Mouse (Mus musculus) heart, embryonic 11.5 days (tissue): ENCODE measurements around the gene Trappc3. TPM values are rescaled to one million over a fixed set of nuclear protein-coding genes. Genes with fewer than 3 reads are reported as not detected.

Source experiments
- ATAC-seq: fragments of 200-750 bp; cut with Nextera tagmentation; replicated peaks from 2 replicates; pipeline ENCODE4 v1.8.0; 2017; ENCODE audit warnings: moderate library complexity; ENCODE audit not compliant: insufficient number of reproducible peaks, low FRiP score, low TSS enrichment
- H3K27ac ChIP-seq: fragments of 300-500 bp; sonication (generic); 2 replicates; pipeline ENCODE4 v1.5.1; 2014; ENCODE audit warnings: mild to moderate bottlenecking, low read depth, low read length
- H3K27me3 ChIP-seq: fragments of 300-500 bp; sonication (generic); 2 replicates; pipeline ENCODE4 v1.6.1; 2014; ENCODE audit warnings: mild to moderate bottlenecking, low read length, mixed read lengths; ENCODE audit not compliant: control insufficient read depth, insufficient read depth
- H3K36me3 ChIP-seq: fragments of 300-500 bp; sonication (generic); 2 replicates; pipeline ENCODE4 v1.6.1; 2014; ENCODE audit warnings: mild to moderate bottlenecking, low read length, moderate library complexity, mixed read lengths; ENCODE audit not compliant: control insufficient read depth, insufficient read depth
- H3K4me1 ChIP-seq: fragments of 300-500 bp; sonication (generic); 2 replicates; pipeline ENCODE4 v1.6.1; 2014; ENCODE audit warnings: low read length; ENCODE audit not compliant: control insufficient read depth, insufficient read depth
- H3K4me2 ChIP-seq: fragments of 300-500 bp; sonication (generic); 2 replicates; pipeline ENCODE4 v1.6.1; 2014; ENCODE audit warnings: mild to moderate bottlenecking, moderate library complexity
- H3K4me3 ChIP-seq: fragments of 300-500 bp; sonication (generic); 2 replicates; pipeline ENCODE4 v1.5.1; 2014; ENCODE audit warnings: low read depth, low read length
- H3K9ac ChIP-seq: fragments of 300-500 bp; sonication (generic); 2 replicates; pipeline ENCODE4 v1.6.1; 2014; ENCODE audit warnings: mild to moderate bottlenecking, low read depth, low read length, moderate library complexity
- H3K9me3 ChIP-seq: fragments of 300-500 bp; sonication (generic); replicated peaks from 2 replicates; pipeline ENCODE4 v1.6.1; 2016; ENCODE audit warnings: low read length; ENCODE audit not compliant: control insufficient read depth
- WGBS: fragments of 180-500 bp; shearing (Covaris S2); extraction: QIAGEN DNeasy Blood & Tissue Kit; methylation state at CpG from one replicate; pipeline ENCODE4 v1.1.7; 2014; ENCODE audit not compliant: insufficient replicate concordance; 5-methylcytosine and 5-hydroxymethylcytosine counted together
- polyA plus RNA-seq: library from polyadenylated mRNA; unstranded; fragments of >200 nt; fragmentation: Nextera tagmentation; extraction: Ambion mirVana; gene quantifications from 2 replicates; pipeline ENCODE4 v1.2.1, GENCODE M21; 2014

Trappc3 gene
- polyA plus RNA-seq, 1 experiment from 2014 or later: 11.0 TPM

GRCm38 (mm10) chr4:126254315-126255112 lies 7.6 kb upstream of the Trappc3 start:
- H3K4me3 ChIP-seq: peak overlapping the region; percentile 99
- no peaks in the 10 kb centered on the region for H3K27me3 ChIP-seq
- no peaks in the 10 kb centered on the region for H3K9me3 ChIP-seq
- H3K36me3 ChIP-seq: no peaks in the 10 kb centered on the region
- ATAC-seq: no peak
- peak overlapping the region; percentile 98 for H3K9ac ChIP-seq
- peak overlapping the region; percentile 97 for H3K27ac ChIP-seq
- WGBS: 16% methylated on average over 9 of the region's 9 CpGs
- peak overlapping the region; percentile 98 for H3K4me2 ChIP-seq
- H3K4me1 ChIP-seq: peaks cover 71% of the 10 kb centered on the region

GRCm38 (mm10) chr4:126255113-126256001 lies 6.8 kb upstream of the Trappc3 start:
- Histone ChIP-seq H3K36me3 (no peaks in the 10 kb centered on the region), H3K4me2 (peak overlapping the region; percentile 98), H3K9me3 (no peaks in the 10 kb centered on the region), H3K4me3 (peak overlapping the region; percentile 99), H3K4me1 (peaks cover 71% of the 10 kb centered on the region), H3K9ac (peak overlapping the region; percentile 98), H3K27ac (peak overlapping the region; percentile 97), H3K27me3 (no peaks in the 10 kb centered on the region)
- under 1% methylated on average over 49 of the region's 50 CpGs for WGBS
- no peak for ATAC-seq

DNA sequence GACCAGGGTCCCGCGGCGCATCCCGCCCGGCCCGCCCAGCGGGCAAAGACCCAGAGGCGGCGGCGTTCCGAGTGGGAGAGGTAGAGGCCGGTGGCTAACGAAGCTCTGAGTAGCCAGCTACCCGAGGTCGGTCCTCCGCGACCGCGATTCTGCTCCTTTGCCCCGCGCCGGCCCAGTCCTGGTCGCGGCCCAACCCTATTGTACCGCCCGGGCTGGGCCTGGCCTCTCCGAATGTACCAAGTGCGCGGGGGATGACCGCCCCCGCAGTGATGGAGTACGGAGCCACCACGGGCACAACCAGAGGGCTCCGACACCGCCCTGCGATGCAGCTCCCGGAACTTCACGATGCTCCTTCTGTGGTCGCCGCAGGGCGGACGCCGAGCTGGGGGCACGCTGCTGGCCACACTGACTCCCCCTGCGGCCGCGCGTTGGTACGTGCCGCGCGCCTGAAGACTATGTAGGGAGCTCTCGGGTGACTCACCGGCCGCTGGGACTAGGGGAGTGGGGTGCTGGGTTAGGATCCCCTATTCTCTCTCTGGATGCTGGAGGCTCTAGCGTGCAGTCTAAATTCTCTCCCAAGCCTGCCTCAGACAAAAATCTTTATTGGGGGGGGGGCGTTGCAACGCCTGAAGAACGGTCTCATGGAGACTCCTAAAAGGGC lies 5.9 kb upstream of the Trappc3 start, which contains the start of gene Map7d1:
TSS of gene Map7d1 (minus strand) at position 213 of the 661 bp plus-strand sequence.
- H3K27me3 ChIP-seq: no peaks in the 10 kb centered on the region
- H3K9ac ChIP-seq: peak within 1 kb of the TSS; percentile 98
- H3K4me2 ChIP-seq: peak within 1 kb of the TSS; percentile 98
- H3K36me3 ChIP-seq: no peaks in the 10 kb centered on the region
- H3K4me3 ChIP-seq: peak within 1 kb of the TSS; percentile 99
- WGBS: under 1% methylated on average over 55 of the region's 59 CpGs
- H3K9me3 ChIP-seq: no peaks in the 10 kb centered on the region
- peak; percentile 79 for ATAC-seq
- H3K4me1 ChIP-seq: peaks cover 71% of the 10 kb centered on the region
- peak within 1 kb of the TSS; percentile 97 for H3K27ac ChIP-seq

DNA sequence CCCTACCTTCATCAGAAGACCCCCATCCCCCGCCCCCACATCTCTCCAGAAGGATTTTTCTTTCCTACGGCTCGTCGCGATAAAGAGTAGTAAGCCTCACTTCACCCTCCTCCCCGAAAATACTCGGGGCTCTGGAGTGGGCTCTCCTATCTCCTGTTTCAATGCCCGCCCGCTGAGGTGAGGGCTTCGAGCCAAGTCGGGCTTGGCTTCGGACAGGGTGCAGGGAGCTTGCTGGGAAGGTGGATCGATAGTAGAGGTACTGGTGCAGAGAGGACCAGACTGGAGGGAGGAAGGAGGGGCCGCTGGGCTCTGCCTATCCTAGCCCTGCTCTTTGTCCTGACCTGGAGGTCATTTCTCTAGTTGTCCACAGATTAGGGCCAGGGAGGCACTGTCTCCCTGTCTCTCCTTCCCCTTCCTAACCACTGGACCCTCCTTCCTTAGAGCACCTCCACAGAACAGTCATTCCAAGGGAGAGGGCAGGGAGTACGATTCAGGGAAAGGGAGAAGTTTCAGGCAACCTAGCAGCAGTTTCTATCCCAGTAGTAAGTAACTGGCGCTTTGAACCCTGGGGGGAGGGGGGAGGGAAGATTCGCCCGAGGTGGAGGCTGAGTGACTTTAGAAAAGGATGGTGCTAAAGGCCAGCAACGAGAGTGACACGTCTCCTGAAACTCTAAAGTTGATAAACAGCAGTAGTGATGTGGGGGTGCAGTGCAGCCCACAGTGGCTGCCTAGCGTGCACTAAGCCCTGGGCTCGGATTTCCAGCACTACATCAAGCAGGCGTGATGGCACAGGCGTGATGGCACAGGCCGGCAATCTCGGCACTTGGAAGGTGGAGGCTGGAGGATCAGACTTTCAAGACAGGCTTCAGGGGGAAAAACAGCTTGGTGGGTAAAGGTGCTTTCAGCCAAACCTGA lies 4.9 kb upstream of the Trappc3 start:
- H3K27me3 ChIP-seq: no peaks in the 10 kb centered on the region
- H3K4me3 ChIP-seq: peak overlapping the region; percentile 99
- H3K36me3 ChIP-seq: no peaks in the 10 kb centered on the region
- peak overlapping the region; percentile 98 for H3K9ac ChIP-seq
- peaks cover 67% of the 10 kb centered on the region for H3K4me1 ChIP-seq
- H3K27ac ChIP-seq: peak overlapping the region; percentile 97
- no peak for ATAC-seq
- H3K9me3 ChIP-seq: no peaks in the 10 kb centered on the region
- H3K4me2 ChIP-seq: peak overlapping the region; percentile 98
- 3% methylated on average over 26 of the region's 26 CpGs for WGBS

- H3K4me1 ChIP-seq: peaks cover 57% of the 10 kb centered on the region
- H3K9ac ChIP-seq: no peak overlapping the region
- H3K27ac ChIP-seq: peak overlapping the region; percentile 89
- H3K27me3 ChIP-seq: no peaks in the 10 kb centered on the region
- H3K4me2 ChIP-seq: peak overlapping the region; percentile 56
- ATAC-seq: no peak
- no peaks in the 10 kb centered on the region for H3K9me3 ChIP-seq
- H3K4me3 ChIP-seq: no peak overlapping the region
- WGBS: 23% methylated on average over 3 of the region's 3 CpGs
- H3K36me3 ChIP-seq: no peaks in the 10 kb centered on the region
Observed at GRCm38 (mm10) chr4:126259063-126259462, 3.1 kb upstream of the Trappc3 start.

GRCm38 (mm10) chr4:126259523-126260160 lies 2.5 kb upstream of the Trappc3 start:
- H3K36me3 ChIP-seq: no peaks in the 10 kb centered on the region
- H3K4me3 ChIP-seq: peak overlapping the region; percentile 21; the same call in 1 of the 2 replicates
- H3K9ac ChIP-seq: peak overlapping the region; percentile 62
- peaks cover 52% of the 10 kb centered on the region for H3K4me1 ChIP-seq
- no peaks in the 10 kb centered on the region for H3K9me3 ChIP-seq
- WGBS: under 1% methylated on average over 15 of the region's 15 CpGs
- ATAC-seq: peak; percentile 13; the same call in 1 of the 2 replicates
- peak overlapping the region; percentile 89 for H3K27ac ChIP-seq
- no peaks in the 10 kb centered on the region for H3K27me3 ChIP-seq
- H3K4me2 ChIP-seq: peak overlapping the region; percentile 56

GRCm38 (mm10) chr4:126260520-126261201 lies 1.5 kb upstream of the Trappc3 start:
- ATAC-seq: peak; percentile 69
- Histone ChIP-seq H3K9ac (peak overlapping the region; percentile 62), H3K4me2 (peak overlapping the region; percentile 56), H3K9me3 (no peaks in the 10 kb centered on the region), H3K27me3 (no peaks in the 10 kb centered on the region), H3K36me3 (no peaks in the 10 kb centered on the region), H3K4me1 (peaks cover 50% of the 10 kb centered on the region), H3K27ac (peak overlapping the region; percentile 89), H3K4me3 (peak overlapping the region; percentile 16; the same call in 1 of the 2 replicates)
- WGBS: 4% methylated on average over 10 of the region's 10 CpGs
